Mouse (Mus musculus) CH12.LX (cell line): Measurements from ENCODE around the gene Pms2. TPM values are rescaled to one million over a fixed set of nuclear protein-coding genes. Genes with fewer than 3 reads are reported as not detected.

Source experiments
- DNase-seq: peaks from one replicate; pipeline ENCODE4 v3.0.0-alpha.2; 2013; ENCODE audit errors: extremely low read depth
- H3K27ac ChIP-seq: 2 replicates; pipeline ENCODE4 v1.5.1; 2012; ENCODE audit warnings: low read depth, mild to moderate bottlenecking, control low read depth, moderate library complexity; ENCODE audit not compliant: insufficient read depth
- H3K27me3 ChIP-seq: replicated peaks from 2 replicates; pipeline ENCODE3; 2012; ENCODE audit warnings: inconsistent platforms
- H3K36me3 ChIP-seq, 2 experiments: replicated peaks in 1 of 2; 2 replicates each; pipeline versions ENCODE3 to v1.6.1; 2012; ENCODE audit warnings: inconsistent platforms in 1 of 2, low read length in 1 of 2, mild to moderate bottlenecking in 1 of 2, mixed read lengths in 1 of 2, moderate library complexity in 1 of 2; ENCODE audit not compliant: control insufficient read depth in 1 of 2, insufficient read depth in 1 of 2
- H3K4me1 ChIP-seq, 2 experiments: 2 replicates each; pipeline ENCODE4 v1.6.1; 2012; ENCODE audit warnings: inconsistent platforms in 1 of 2, moderate library complexity in 1 of 2; ENCODE audit not compliant: insufficient read depth in 2 of 2, control insufficient read depth in 1 of 2
- H3K4me2 ChIP-seq: 2 replicates; pipeline ENCODE4 v1.6.1; 2012; ENCODE audit warnings: low read depth, mild to moderate bottlenecking, control low read depth; ENCODE audit not compliant: poor library complexity, insufficient read depth, severe bottlenecking
- H3K4me3 ChIP-seq, 3 experiments: fragments of 150-350 bp in 1 of 3; sonication (generic) in 1 of 3; replicated peaks in 1 of 3; 2 replicates each; pipeline versions ENCODE3 to v1.5.1; 2011 to 2012; ENCODE audit warnings: low read depth in 2 of 3, low read length in 2 of 3, mild to moderate bottlenecking in 2 of 3, moderate library complexity in 2 of 3, control low read depth in 1 of 3, improper control_type of control experiment in 1 of 3, inconsistent platforms in 1 of 3, mixed read lengths in 1 of 3; ENCODE audit not compliant: poor library complexity in 1 of 3
- H3K79me2 ChIP-seq: replicated peaks from 2 replicates; pipeline ENCODE4 v1.6.1; 2012; ENCODE audit warnings: mild to moderate bottlenecking, moderate library complexity; ENCODE audit not compliant: control insufficient read depth, poor library complexity, insufficient read depth, severe bottlenecking; ENCODE audit errors: extremely low read depth
- H3K9ac ChIP-seq: 2 replicates; pipeline ENCODE4 v1.6.1; 2012; ENCODE audit warnings: low read depth, mild to moderate bottlenecking, control low read depth, moderate library complexity; ENCODE audit not compliant: insufficient read depth
- H3K9me3 ChIP-seq: replicated peaks from 2 replicates; pipeline ENCODE3; 2012; ENCODE audit warnings: low read length, inconsistent platforms, mixed read lengths
- BHLHE40 ChIP-seq: IDR thresholded peaks from 2 replicates; pipeline ENCODE4 v1.6.1; 2011; ENCODE audit warnings: mild to moderate bottlenecking, low read depth, low read length, improper control_type of control experiment
- CHD1 ChIP-seq: IDR thresholded peaks from 2 replicates; pipeline ENCODE4 v1.6.1; 2012; ENCODE audit warnings: low read depth, low read length, improper control_type of control experiment, inconsistent platforms
- CHD2 ChIP-seq: IDR thresholded peaks from 2 replicates; pipeline ENCODE4 v1.6.1; 2011; ENCODE audit warnings: low read length, improper control_type of control experiment
- CTCF ChIP-seq, 2 experiments: IDR thresholded peaks in 1 of 2; conservative IDR thresholded peaks in 1 of 2; 2 replicates each; pipeline ENCODE4 v1.5.1; 2011 to 2012; ENCODE audit warnings: low read depth in 2 of 2, low read length in 2 of 2, improper control_type of control experiment in 1 of 2, inconsistent platforms in 1 of 2, mild to moderate bottlenecking in 1 of 2, moderate library complexity in 1 of 2
- E2F4 ChIP-seq: IDR thresholded peaks from 2 replicates; pipeline ENCODE4 v1.6.1; 2011; ENCODE audit warnings: low read depth, low read length, improper control_type of control experiment; ENCODE audit not compliant: insufficient replicate concordance
- ELF1 ChIP-seq: IDR thresholded peaks from 2 replicates; pipeline ENCODE4 v1.6.1; 2014; ENCODE audit warnings: low read depth, mild to moderate bottlenecking, inconsistent platforms, low read length, improper control_type of control experiment
- EP300 ChIP-seq: IDR thresholded peaks from 2 replicates; pipeline ENCODE4 v1.6.1; 2011; ENCODE audit warnings: low read length, improper control_type of control experiment
- ETS1 ChIP-seq: conservative IDR thresholded peaks from 2 replicates; pipeline ENCODE4 v1.6.1; 2012; ENCODE audit warnings: low read depth, mild to moderate bottlenecking, inconsistent platforms, low read length, improper control_type of control experiment, moderate library complexity
- GABPA ChIP-seq: IDR thresholded peaks from 2 replicates; pipeline ENCODE4 v1.6.1; 2012; ENCODE audit warnings: low read depth, low read length, improper control_type of control experiment, inconsistent platforms; ENCODE audit not compliant: insufficient replicate concordance
- HCFC1 ChIP-seq: IDR thresholded peaks from 2 replicates; pipeline ENCODE4 v1.6.1; 2012; ENCODE audit warnings: low read depth, mild to moderate bottlenecking, inconsistent platforms, low read length, improper control_type of control experiment
- JUN ChIP-seq: IDR thresholded peaks from 2 replicates; pipeline ENCODE4 v1.6.1; 2011; ENCODE audit warnings: low read depth, mild to moderate bottlenecking, low read length, improper control_type of control experiment, moderate library complexity; ENCODE audit not compliant: insufficient read depth
- JUND ChIP-seq: conservative IDR thresholded peaks from 2 replicates; pipeline ENCODE4 v1.6.1; 2011; ENCODE audit warnings: low read depth, low read length, improper control_type of control experiment
- KAT2A ChIP-seq: IDR thresholded peaks from 2 replicates; pipeline ENCODE4 v1.6.1; 2012; ENCODE audit warnings: low read length, improper control_type of control experiment, inconsistent platforms; ENCODE audit not compliant: insufficient replicate concordance
- MAFK ChIP-seq: IDR thresholded peaks from 2 replicates; pipeline ENCODE4 v1.6.1; 2011; ENCODE audit warnings: low read length, improper control_type of control experiment; ENCODE audit not compliant: insufficient replicate concordance
- MAX ChIP-seq: IDR thresholded peaks from 2 replicates; pipeline ENCODE4 v1.6.1; 2011; ENCODE audit warnings: low read length, improper control_type of control experiment
- MAZ ChIP-seq: IDR thresholded peaks from 2 replicates; pipeline ENCODE4 v1.6.1; 2012; ENCODE audit warnings: low read depth, mild to moderate bottlenecking, inconsistent platforms, low read length, improper control_type of control experiment, moderate library complexity
- MEF2A ChIP-seq: IDR thresholded peaks from 2 replicates; pipeline ENCODE4 v1.6.1; 2014; ENCODE audit warnings: low read depth, mild to moderate bottlenecking, inconsistent platforms, low read length, improper control_type of control experiment, borderline replicate concordance
- MXI1 ChIP-seq: IDR thresholded peaks from 2 replicates; pipeline ENCODE4 v1.6.1; 2011; ENCODE audit warnings: mild to moderate bottlenecking, low read depth, low read length, improper control_type of control experiment
- MYC ChIP-seq: IDR thresholded peaks from 2 replicates; pipeline ENCODE4 v1.6.1; 2011; ENCODE audit warnings: low read depth, mild to moderate bottlenecking, improper control_type of control experiment, low read length
- NRF1 ChIP-seq: IDR thresholded peaks from 2 replicates; pipeline ENCODE4 v1.6.1; 2014; ENCODE audit warnings: low read depth, mild to moderate bottlenecking, inconsistent platforms, low read length, improper control_type of control experiment, moderate library complexity
- PAX5 ChIP-seq: IDR thresholded peaks from 2 replicates; pipeline ENCODE4 v1.6.1; 2012; ENCODE audit warnings: low read length, inconsistent platforms, mixed read lengths
- POLR2A ChIP-seq: IDR thresholded peaks from 2 replicates; pipeline ENCODE4 v1.6.1; 2011; ENCODE audit warnings: low read depth, mild to moderate bottlenecking, improper control_type of control experiment, low read length
- POLR2AphosphoS2 ChIP-seq: IDR thresholded peaks from 2 replicates; pipeline ENCODE4 v1.6.1; 2011; ENCODE audit warnings: low read depth, low read length, improper control_type of control experiment
- RAD21 ChIP-seq: IDR thresholded peaks from 2 replicates; pipeline ENCODE4 v1.6.1; 2011; ENCODE audit warnings: low read depth, mild to moderate bottlenecking, low read length, improper control_type of control experiment, moderate library complexity
- RCOR1 ChIP-seq: conservative IDR thresholded peaks from 2 replicates; pipeline ENCODE4 v1.6.1; 2012; ENCODE audit warnings: low read depth, mild to moderate bottlenecking, inconsistent platforms, low read length, improper control_type of control experiment
- SIN3A ChIP-seq: IDR thresholded peaks from 2 replicates; pipeline ENCODE4 v1.6.1; 2012; ENCODE audit warnings: low read length, improper control_type of control experiment, inconsistent platforms
- SMC3 ChIP-seq: IDR thresholded peaks from 2 replicates; pipeline ENCODE4 v1.6.1; 2011; ENCODE audit warnings: low read depth, low read length, improper control_type of control experiment
- TBP ChIP-seq: conservative IDR thresholded peaks from 2 replicates; pipeline ENCODE4 v1.6.1; 2011; ENCODE audit warnings: low read depth, low read length, improper control_type of control experiment
- UBTF ChIP-seq: IDR thresholded peaks from 2 replicates; pipeline ENCODE4 v1.6.1; 2012; ENCODE audit warnings: low read depth, mild to moderate bottlenecking, inconsistent platforms, low read length, improper control_type of control experiment, moderate library complexity
- USF1 ChIP-seq: IDR thresholded peaks from 2 replicates; pipeline ENCODE4 v1.6.1; 2014; ENCODE audit warnings: low read depth, mild to moderate bottlenecking, inconsistent platforms, low read length, improper control_type of control experiment
- USF2 ChIP-seq: conservative IDR thresholded peaks from 2 replicates; pipeline ENCODE4 v1.6.1; 2011; ENCODE audit warnings: low read depth, low read length, improper control_type of control experiment
- ZC3H11A ChIP-seq: IDR thresholded peaks from 2 replicates; pipeline ENCODE4 v1.6.1; 2012; ENCODE audit warnings: low read depth, mild to moderate bottlenecking, inconsistent platforms, low read length, improper control_type of control experiment
- ZKSCAN1 ChIP-seq: IDR thresholded peaks from 2 replicates; pipeline ENCODE4 v1.6.1; 2012; ENCODE audit warnings: low read depth, inconsistent platforms, low read length, improper control_type of control experiment, borderline replicate concordance
- ZNF384 ChIP-seq: IDR thresholded peaks from 2 replicates; pipeline ENCODE4 v1.6.1; 2012; ENCODE audit warnings: low read depth, low read length, improper control_type of control experiment, inconsistent platforms
- dilution Hi-C: fragments of 300-500 bp; cut with MboI; formaldehyde crosslinking; loops from 2 replicates; pipeline ENCODE4 v1.14.3; 2020; ENCODE audit warnings: low sequenced_read_pairs; ENCODE audit not compliant: extremely low pct_unique_long_range_greater_than_20kb, extremely low pct_ligation_motif_present
- in situ Hi-C: fragments of 300-500 bp; cut with MboI; formaldehyde crosslinking; loops from 3 replicates; pipeline ENCODE4 v1.14.3; 2019; ENCODE audit warnings: low sequenced_read_pairs, low pct_ligation_motif_present, low pct_unique_long_range_greater_than_20kb, mixed read lengths
- polyA plus RNA-seq: library from polyadenylated mRNA; unstranded; fragments of >175 nt; gene quantifications from 2 replicates; pipeline ENCODE4 v1.2.1, GENCODE M21; 2012; ENCODE audit warnings: low read depth; ENCODE audit not compliant: insufficient read length
- total RNA-seq, 2 experiments: library from RNA; depleted of rRNA; stranded (reverse); fragments of 300-350 nt in 1 of 2; fragments of >200 nt in 1 of 2; gene quantifications; 2 replicates each; pipeline ENCODE4 v1.2.3; 2012 to 2014

Pms2 gene
- total and polyA plus RNA-seq, 3 experiments, result 22.2 to 31.8 (median 25.6) TPM

- TF ChIP-seq JUN, result no peak
- TF ChIP-seq, all 38 proteins: peak for 22
These were observed at the start of gene Pms2, which contains the start of gene Aimp2 (continued) for GRCm38 (mm10) chr5:143909417-143910400.

GRCm38 (mm10) chr5:143871547-143872169 lies 38.1 kb upstream of the Pms2 start:
- no peaks in the 10 kb centered on the region for H3K27me3 ChIP-seq
- no peak overlapping the region for H3K9ac ChIP-seq
- no peak overlapping the region for H3K4me3 ChIP-seq
- no peaks in the 10 kb centered on the region for H3K79me2 ChIP-seq
- H3K4me2 ChIP-seq, result peak overlapping the region; percentile 77
- no peaks in the 10 kb centered on the region for H3K9me3 ChIP-seq
- dilution Hi-C loops, result no loop called here
- DNase-seq, result peak; percentile 89
- H3K4me1 ChIP-seq, result peaks cover 0 to 19% of the 10 kb centered on the region in 2 experiments; a peak in 2 of 4 replicates
- peak overlapping the region; percentile 22; the same call in 1 of the 2 replicates for H3K27ac ChIP-seq
- peaks cover 28 to 43% of the 10 kb centered on the region in 2 experiments for H3K36me3 ChIP-seq
- in situ Hi-C loops, result no loop called here
- TF ChIP-seq CHD2 (no peak), E2F4 (no peak), RCOR1 (no peak), MAX (peak; percentile 93), BHLHE40 (peak; percentile 90), ZNF384 (no peak), MEF2A (peak; percentile 89), CTCF (conservative IDR thresholded peaks at IDR 0.05 in 1 of 2, IDR thresholded peaks at IDR 0.05 in 1 of 2; ENCODE audit: low read depth in 2 of 2, low read length in 2 of 2) (no peak), ZC3H11A (no peak), MYC (peak; percentile 64; the same call in 1 of the 2 replicates), JUND (no peak), USF2 (no peak), SIN3A (peak; percentile 94), NRF1 (no peak), KAT2A (no peak), TBP (no peak), POLR2AphosphoS2 (no peak), UBTF (no peak), ZKSCAN1 (no peak), EP300 (peak; percentile 64; the same call in 1 of the 2 replicates), ELF1 (no peak), SMC3 (no peak), JUN (peak; percentile 45), HCFC1 (no peak), ETS1 (peak; percentile 94), GABPA (no peak), MXI1 (peak; percentile 79), MAZ (no peak), RAD21 (no peak), MAFK (0 out of 2 replicates have a peak, but pooled peaks have one; percentile 35), CHD1 (no peak), USF1 (no peak), PAX5 (no peak), POLR2A (no peak)
